Mouse (Mus musculus) G1E-ER4 (cell line): Measurements from ENCODE around the gene Cldn11. TPM values are rescaled to one million over a fixed set of nuclear protein-coding genes. Genes with fewer than 3 reads are reported as not detected.

Source experiments
- GATA1 ChIP-seq: IDR thresholded peaks from one replicate; pipeline ENCODE4 v1.8.0; 2012; ENCODE audit warnings: low read length, inconsistent platforms
- polyA plus RNA-seq: library from polyadenylated mRNA; stranded (reverse); fragments of >175 nt; gene quantifications from 2 replicates; pipeline ENCODE4 v1.2.3, GENCODE M21; 2012

Cldn11 gene
- polyA plus RNA-seq, result not detected in 2 replicates

- no peak for TF ChIP-seq GATA1
Observed at GRCm38 (mm10) chr3:31149706-31150105, at the start of gene Cldn11. TSS of gene Cldn11 (plus strand) at chr3:31149920.

- no peak for TF ChIP-seq GATA1
Observed at GRCm38 (mm10) chr3:31100026-31100425, 49.7 kb upstream of the Cldn11 start.

- TF ChIP-seq GATA1, result no peak
Observed at GRCm38 (mm10) chr3:31100802-31101201, 48.9 kb upstream of the Cldn11 start.

DNA sequence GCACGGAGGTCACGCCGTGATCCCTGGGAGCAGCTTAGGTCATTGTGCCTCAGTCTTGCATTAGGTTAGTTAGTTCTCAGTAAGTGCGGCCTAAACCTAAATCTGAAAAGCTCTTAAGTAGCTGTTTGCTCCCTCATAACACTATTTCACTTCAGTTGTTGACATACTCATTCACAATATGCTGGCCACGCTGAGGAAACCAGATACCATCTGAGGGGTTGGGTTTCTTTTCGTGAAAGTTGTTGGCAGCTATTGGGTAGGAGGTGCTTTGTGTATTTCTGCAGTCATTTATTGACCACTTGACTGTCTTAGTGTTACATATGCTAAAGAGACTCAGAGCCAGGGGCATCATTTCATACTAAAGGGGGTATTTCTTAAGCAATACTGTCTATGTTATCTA, 44.8 kb upstream of the Cldn11 start:
- no peak for TF ChIP-seq GATA1

- TF ChIP-seq GATA1, result no peak
Observed at GRCm38 (mm10) chr3:31106597-31106996, 43.1 kb upstream of the Cldn11 start.

DNA sequence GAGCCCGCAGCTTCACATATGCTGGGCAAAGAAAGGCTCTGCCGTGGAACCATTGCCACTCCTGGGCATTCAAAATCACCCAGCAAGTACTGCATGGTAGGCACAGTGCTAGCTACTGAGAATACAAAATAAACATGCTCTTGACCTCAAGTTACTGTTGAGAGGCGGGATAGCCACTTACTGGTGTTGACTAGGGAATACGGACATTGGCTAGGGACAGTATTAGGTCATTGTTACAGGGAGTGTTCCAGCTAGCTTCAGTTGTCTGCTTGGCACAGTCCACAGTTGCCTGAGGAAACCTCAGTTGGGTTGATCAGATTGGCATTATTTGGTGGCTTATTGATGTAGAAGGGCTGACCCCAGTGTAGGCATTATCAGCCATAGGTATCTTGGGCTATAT, 42.0 kb upstream of the Cldn11 start:
- no peak for TF ChIP-seq GATA1

- TF ChIP-seq GATA1, result no peak
Observed at GRCm38 (mm10) chr3:31109108-31109507, 40.6 kb upstream of the Cldn11 start.

DNA sequence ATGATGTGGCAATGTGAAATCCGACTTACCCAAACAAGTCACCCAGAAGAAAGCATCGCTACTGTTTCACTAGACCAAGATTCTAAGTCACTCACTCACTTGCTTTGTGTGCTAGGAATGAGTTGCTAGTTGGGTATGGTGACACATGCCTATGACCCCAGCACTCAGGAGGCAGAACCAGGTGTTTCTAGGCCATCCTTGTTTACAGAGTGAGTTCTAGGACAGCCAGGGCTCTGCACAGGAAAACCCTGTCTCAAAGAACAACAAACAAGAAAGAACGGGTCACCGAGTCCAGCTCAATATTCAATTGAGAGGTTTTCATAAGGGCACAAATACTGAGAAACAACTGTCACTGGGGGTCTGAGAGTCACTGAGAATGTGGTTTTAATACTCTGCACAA, 26.6 kb upstream of the Cldn11 start:
- no peak for TF ChIP-seq GATA1

DNA sequence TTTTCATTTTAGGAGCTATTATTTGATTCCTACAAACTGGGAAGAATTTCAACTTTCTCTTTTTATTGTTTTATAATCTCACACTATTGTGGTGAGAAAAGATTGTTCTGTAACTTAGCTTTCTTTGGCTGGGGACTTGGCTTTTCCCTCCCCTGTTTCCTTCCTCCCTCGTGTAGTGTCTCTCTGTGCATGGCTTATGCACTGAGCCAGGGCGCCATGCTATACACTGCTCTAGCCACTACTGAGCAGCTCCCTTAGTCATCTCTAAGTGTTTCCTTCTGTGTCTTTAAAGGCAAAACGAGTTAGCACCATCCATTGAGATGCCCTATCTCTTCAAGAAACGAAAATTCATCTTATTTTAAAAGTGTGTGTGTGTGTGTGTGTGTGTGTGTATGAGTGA, 23.4 kb upstream of the Cldn11 start:
- no peak for TF ChIP-seq GATA1

DNA sequence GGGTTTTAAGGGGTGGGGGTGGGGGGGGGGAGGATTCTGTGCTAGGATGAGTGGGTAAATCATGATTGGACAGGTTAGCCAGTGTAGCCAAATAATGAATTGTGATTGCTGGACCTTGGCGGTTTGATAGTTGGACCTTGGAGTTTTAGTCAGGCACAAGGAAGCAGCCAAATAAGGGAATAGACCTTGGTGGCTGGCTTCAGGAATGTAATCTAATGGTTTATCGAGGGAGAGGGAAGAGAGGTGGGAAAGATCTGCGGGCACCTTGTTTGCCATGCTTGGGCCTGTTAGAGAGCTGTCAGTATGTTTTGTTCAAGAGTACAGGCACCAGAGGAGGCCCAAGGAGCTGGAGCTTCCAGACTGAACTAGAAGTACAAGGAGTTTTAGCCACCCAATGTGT, 22.9 kb upstream of the Cldn11 start:
- TF ChIP-seq GATA1, result no peak

GRCm38 (mm10) chr3:31129766-31130165, 20.0 kb upstream of the Cldn11 start:
- TF ChIP-seq GATA1, result no peak

DNA sequence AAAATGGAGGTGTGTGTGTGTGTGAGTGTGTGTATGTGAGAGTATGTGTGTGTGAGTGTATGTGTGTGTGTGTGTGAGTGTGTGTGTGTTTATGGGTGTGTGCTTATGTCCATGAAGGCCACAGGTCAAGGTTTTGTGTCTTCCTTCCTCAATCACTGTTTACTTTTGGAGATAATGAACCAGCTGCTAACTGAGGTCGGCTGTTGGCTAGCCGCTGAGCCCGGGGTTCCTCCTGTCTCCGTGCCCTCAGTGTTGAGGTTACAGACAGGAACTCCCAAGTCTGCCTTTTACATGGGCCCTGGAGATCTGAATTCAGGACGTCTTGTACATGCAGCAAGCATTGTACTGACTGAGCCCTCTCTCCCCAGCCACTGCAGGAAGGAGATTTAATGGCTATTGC, 16.1 kb upstream of the Cldn11 start:
- TF ChIP-seq GATA1, result no peak

- TF ChIP-seq GATA1, result no peak
Observed at GRCm38 (mm10) chr3:31134246-31134645, 15.5 kb upstream of the Cldn11 start.

GRCm38 (mm10) chr3:31134696-31135095, 15.0 kb upstream of the Cldn11 start:
- no peak for TF ChIP-seq GATA1

- TF ChIP-seq GATA1, result no peak
Observed at GRCm38 (mm10) chr3:31138454-31139424, 11.0 kb upstream of the Cldn11 start.

DNA sequence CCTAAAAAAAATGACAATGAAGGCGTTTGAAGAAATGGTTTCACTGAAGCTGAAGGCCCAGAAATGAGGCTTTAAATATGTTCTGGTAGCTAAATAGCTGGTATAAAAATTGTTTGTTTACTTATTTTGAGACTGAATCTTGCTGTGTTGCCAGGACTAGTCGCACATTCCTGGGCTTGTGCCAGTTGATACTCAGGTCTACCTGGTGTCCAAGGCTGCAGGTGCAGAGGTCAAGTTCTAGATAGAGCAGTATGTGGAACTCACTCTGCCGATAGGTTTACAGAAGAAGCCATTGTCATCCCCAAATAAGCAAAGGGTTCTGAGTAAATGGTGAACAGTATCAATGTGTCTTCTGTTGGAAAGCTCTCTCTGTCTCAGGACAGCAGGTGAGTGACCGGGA, 8.1 kb upstream of the Cldn11 start:
- no peak for TF ChIP-seq GATA1

- TF ChIP-seq GATA1, result no peak
Observed at GRCm38 (mm10) chr3:31145641-31146290, 4.0 kb upstream of the Cldn11 start.
